Comparison of ENCODE assay signal across 30 mouse cellular contexts in the genomic region with DNA sequence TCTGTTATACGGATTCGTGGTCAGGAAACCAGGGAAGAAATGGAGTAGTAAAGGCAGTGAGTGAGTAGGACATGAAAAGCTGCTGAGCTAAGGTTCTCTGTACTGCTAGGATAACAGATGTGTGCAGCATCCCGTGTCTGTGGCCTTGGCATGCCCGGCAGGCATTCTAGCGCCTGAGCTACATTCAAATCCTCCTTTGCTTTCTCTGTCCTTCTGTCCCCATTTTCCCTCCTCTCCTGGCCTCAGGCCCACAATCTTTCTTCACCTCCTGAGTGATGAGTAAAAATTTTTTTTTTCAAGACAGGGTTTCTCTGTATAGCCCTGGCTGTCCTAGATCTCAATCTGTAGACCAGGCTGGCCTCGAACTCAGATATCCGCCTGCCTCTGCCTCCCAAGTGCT. TPM values are rescaled to one million over a fixed set of nuclear protein-coding genes. Genes with fewer than 3 reads are reported as not detected.
DNase-seq lines count a peak whose midpoint lies in the region; ATAC-seq and TF ChIP-seq lines count a peak whose summit lies in the region.
"Had no signal": no experiment of that assay in that cellular context is flagged by ENCODE, and none has a peak within 500 bp of the region (broad histone marks: within the 10 kb centered on the region; RNA-seq: fewer than 3 reads in every experiment).

No protein-coding gene starts in this region.

- no peaks in the 10 kb centered on the region for H3K27me3 ChIP-seq in kidney, adult 2 months (replicated peaks; ENCODE audit: control insufficient read depth, insufficient read depth, low read length)
- H3K27me3 ChIP-seq: embryonic facial prominence, embryonic 13.5 days; heart, embryonic 15.5 days; hindbrain, embryonic 12.5 days; intestine, embryonic 15.5 days; limb, embryonic 15.5 days; liver, embryonic 13.5 days; midbrain, embryonic 13.5 days had no signal

- H3K4me1 ChIP-seq in kidney, adult 2 months (ENCODE audit: control insufficient read depth, insufficient read depth, low read length) = no peaks in the 10 kb centered on the region
- H3K4me1 ChIP-seq: intestine, embryonic 15.5 days had no signal

- peak; percentile 48 for DNase-seq in adrenal gland, adult 2 months
- DNase-seq in adrenal gland, adult 18-20 months (ENCODE audit: low spot score in 2 of 2) = no peak
- DNase-seq in retina, postnatal 1 day = peak; percentile 10
- no peak for DNase-seq in retina, embryonic 14.5 days (ENCODE audit: low spot score)
- DNase-seq in adrenal gland, postnatal 14 days = peak; percentile 47
- no peak for DNase-seq in left cerebral cortex, adult 8-10 months (ENCODE audit: low spot score in 2 of 2)
- DNase-seq in kidney, adult 2 months = no peak
- DNase-seq: cerebellum, adult 11 months; gastrocnemius, postnatal 10 days; heart, postnatal 36 days; kidney, adult 8-10 months; kidney, postnatal 10 days; layer of hippocampus, postnatal 36 days; liver, embryonic 13.5 days; lung, adult 18-20 months; right cerebral cortex, postnatal 14 days had no signal

- no peak for ATAC-seq in granulocyte monocyte progenitor cell, adult 5-6 weeks (replicated peaks; ENCODE audit: poor library complexity, severe bottlenecking)
- ATAC-seq: forebrain, embryonic 16.5 days; hindbrain, postnatal 0 days; intestine, embryonic 15.5 days; lung, postnatal 0 days; midbrain, embryonic 13.5 days had no signal

- H3K27ac ChIP-seq in kidney, adult 2 months (ENCODE audit: insufficient read depth, low read depth, low read length) = no peak overlapping the region
- H3K27ac ChIP-seq: embryonic facial prominence, embryonic 13.5 days; forebrain, embryonic 10.5 days; heart, embryonic 10.5 days; heart, embryonic 15.5 days; hindbrain, embryonic 12.5 days; hindbrain, postnatal 0 days; intestine, embryonic 15.5 days; limb, embryonic 10.5 days; limb, embryonic 15.5 days; liver, embryonic 13.5 days; midbrain, embryonic 13.5 days had no signal

- no peak for TF ChIP-seq CTCF in kidney, adult 2 months (conservative IDR thresholded peaks at IDR 0.05; ENCODE audit: insufficient read depth, insufficient read length, low read depth, low read length)

- no peaks in the 10 kb centered on the region for H3K36me3 ChIP-seq in kidney, adult 2 months (ENCODE audit: control insufficient read depth, insufficient read depth, low read length)
- H3K36me3 ChIP-seq: embryonic facial prominence, embryonic 13.5 days; forebrain, embryonic 10.5 days; heart, embryonic 10.5 days; heart, embryonic 15.5 days; hindbrain, embryonic 12.5 days; intestine, embryonic 15.5 days; limb, embryonic 10.5 days; limb, embryonic 15.5 days; liver, embryonic 13.5 days; midbrain, embryonic 13.5 days had no signal

- 65% methylated on average over 7 of the region's 7 CpGs for WGBS in kidney, adult 2 months

- H3K4me3 ChIP-seq in kidney, adult 2 months (ENCODE audit: insufficient read depth, low read depth, low read length) = no peak overlapping the region
- H3K4me3 ChIP-seq: embryonic facial prominence, embryonic 13.5 days; forebrain, embryonic 10.5 days; heart, embryonic 10.5 days; heart, embryonic 15.5 days; hindbrain, embryonic 12.5 days; intestine, embryonic 15.5 days; limb, embryonic 10.5 days; limb, embryonic 15.5 days; liver, embryonic 13.5 days; midbrain, embryonic 13.5 days had no signal

- TF ChIP-seq POLR2A in kidney, adult 2 months (IDR thresholded peaks at IDR 0.05; ENCODE audit: low read depth, low read length) = no peak

RNA-seq across cellular contexts. Expression of gene Clspn, which starts 4.6 kb away (rescaled TPM):
- under 1 TPM; 0.66 to 0.97 TPM for total RNA-seq in adrenal gland, adult 2 months (2021)
- 0.11 and 0.19 TPM in 2 replicates for polyA plus RNA-seq in adrenal gland, adult 2 months (2012; rRNA removed)
- under 1 TPM; 0.54 to 0.96 TPM for total RNA-seq in adrenal gland, adult 18-20 months (2021)
- 10.2 and 11.3 TPM in 2 replicates for total RNA-seq in adrenal gland, postnatal 14 days (2021)
- total RNA-seq in granulocyte monocyte progenitor cell, adult 5-6 weeks (2014; fragmentation: Nextera tagmentation) = 37.8 and 57.9 TPM in 2 replicates
- 53.5 and 91.2 TPM in 2 replicates for total RNA-seq in granulocyte monocyte progenitor cell, adult 5-6 weeks (2017)
- total RNA-seq in left cerebral cortex, adult 8-10 months (2022) = 1 to 10 TPM; 2.3 to 3.3 (median 3.0) TPM
- polyA plus RNA-seq in kidney, adult 2 months (2012; rRNA removed) = 0.11 and 0.14 TPM in 2 replicates

RNA-seq across cellular contexts. Expression of gene Ago4, which starts 18.9 kb away (rescaled TPM):
- total RNA-seq in adrenal gland, adult 2 months (2021) = 1 to 10 TPM; 4.8 to 5.4 TPM
- polyA plus RNA-seq in adrenal gland, adult 2 months (2012; rRNA removed) = 1.0 and 1.2 TPM in 2 replicates
- total RNA-seq in adrenal gland, adult 18-20 months (2021) = 1 to 10 TPM; 4.8 to 5.1 TPM
- 4.3 and 5.9 TPM in 2 replicates for total RNA-seq in adrenal gland, postnatal 14 days (2021)
- 2.7 and 4.6 TPM in 2 replicates for total RNA-seq in granulocyte monocyte progenitor cell, adult 5-6 weeks (2014; fragmentation: Nextera tagmentation)
- 4.1 and 4.6 TPM in 2 replicates for total RNA-seq in granulocyte monocyte progenitor cell, adult 5-6 weeks (2017)
- 1 to 10 TPM; 7.1 to 8.8 (median 7.7) TPM for total RNA-seq in left cerebral cortex, adult 8-10 months (2022)
- polyA plus RNA-seq in kidney, adult 2 months (2012; rRNA removed) = 0.95 and 1.1 TPM in 2 replicates

RNA-seq across cellular contexts. Expression of gene 5730409E04Rik, which starts 57.5 kb away (rescaled TPM):
- total RNA-seq in adrenal gland, adult 2 months (2021) = 10 to 100 TPM in 1 of 2 experiments, 1 to 10 TPM in 1; 8.1 to 19.0 TPM
- 19.3 and 20.7 TPM in 2 replicates for polyA plus RNA-seq in adrenal gland, adult 2 months (2012; rRNA removed)
- total RNA-seq in adrenal gland, adult 18-20 months (2021) = 10 to 100 TPM; 10.4 to 10.5 TPM
- total RNA-seq in adrenal gland, postnatal 14 days (2021) = 8.8 and 11.7 TPM in 2 replicates
- total RNA-seq in granulocyte monocyte progenitor cell, adult 5-6 weeks (2014; fragmentation: Nextera tagmentation) = 0.88 and 1.2 TPM in 2 replicates
- total RNA-seq in granulocyte monocyte progenitor cell, adult 5-6 weeks (2017) = 2.3 and 2.5 TPM in 2 replicates
- 10 to 100 TPM; 75.6 to 81.7 (median 76.6) TPM for total RNA-seq in left cerebral cortex, adult 8-10 months (2022)
- polyA plus RNA-seq in kidney, adult 2 months (2012; rRNA removed) = 6.9 and 7.5 TPM in 2 replicates
- total RNA-seq: megakaryocyte-erythroid progenitor cell, adult 5-6 weeks had no signal

Comparison
In these comparisons a context has a peak if more than half of its experiments do, and no peak if none do; other contexts are left out.
1. DNase-seq: peak in adrenal gland, adult 2 months (single experiment), retina, postnatal 1 day (single experiment) and adrenal gland, postnatal 14 days (single experiment); none in adrenal gland, adult 18-20 months (0 of 2), retina, embryonic 14.5 days (single experiment), left cerebral cortex, adult 8-10 months (0 of 2) and kidney, adult 2 months (single experiment).